Mouse (Mus musculus) bone marrow, adult 2 months (tissue): Measurements from ENCODE around the gene Rd3l. TPM values are rescaled to one million over a fixed set of nuclear protein-coding genes. Genes with fewer than 3 reads are reported as not detected.
"Not testable (repeated sequence)": the region's sequence is repeated elsewhere in the genome, so short reads cannot be mapped to it uniquely, and the experiment has no call there.

ENCODE experiments used
- H3K27ac ChIP-seq: fragments of 200-500 bp; 2 replicates; pipeline ENCODE4 v1.5.1; 2012; ENCODE audit warnings: low read depth, mild to moderate bottlenecking, control low read depth, inconsistent platforms, low read length; ENCODE audit not compliant: control insufficient read depth, poor library complexity, insufficient read depth
- H3K4me1 ChIP-seq: fragments of 200-500 bp; 2 replicates; pipeline ENCODE4 v1.6.1; 2011; ENCODE audit warnings: low read length; ENCODE audit not compliant: control insufficient read depth, insufficient read depth
- H3K4me3 ChIP-seq: fragments of 200-500 bp; replicated peaks from 2 replicates; pipeline ENCODE3; 2011; ENCODE audit warnings: mild to moderate bottlenecking, low read depth, low read length, control low read depth; ENCODE audit not compliant: control insufficient read depth
- CTCF ChIP-seq: fragments of 200-500 bp; IDR thresholded peaks from 2 replicates; pipeline ENCODE4 v1.5.1; 2011; ENCODE audit warnings: low read length, control low read depth; ENCODE audit not compliant: control insufficient read depth, insufficient read depth
- POLR2A ChIP-seq: fragments of 200-500 bp; IDR thresholded peaks from 2 replicates; pipeline ENCODE4 v1.6.1; 2011; ENCODE audit warnings: low read depth, mild to moderate bottlenecking, control low read depth, low read length, borderline replicate concordance; ENCODE audit not compliant: control insufficient read depth
- WGBS: fragments of 180-500 bp; shearing (Covaris S2); methylation state at CpG from one replicate; pipeline ENCODE4 v1.1.7; 2018; 5-methylcytosine and 5-hydroxymethylcytosine counted together
- polyA plus RNA-seq: library from polyadenylated mRNA; stranded (reverse); fragments of >200 nt; gene quantifications from 2 replicates; pipeline ENCODE4 v1.2.4, GENCODE M21; 2011; ENCODE audit warnings: low replicate concordance; ENCODE audit not compliant: missing spikeins, insufficient read depth, insufficient read length

Gene Rd3l
- polyA plus RNA-seq, 1 experiment = not detected

DNA sequence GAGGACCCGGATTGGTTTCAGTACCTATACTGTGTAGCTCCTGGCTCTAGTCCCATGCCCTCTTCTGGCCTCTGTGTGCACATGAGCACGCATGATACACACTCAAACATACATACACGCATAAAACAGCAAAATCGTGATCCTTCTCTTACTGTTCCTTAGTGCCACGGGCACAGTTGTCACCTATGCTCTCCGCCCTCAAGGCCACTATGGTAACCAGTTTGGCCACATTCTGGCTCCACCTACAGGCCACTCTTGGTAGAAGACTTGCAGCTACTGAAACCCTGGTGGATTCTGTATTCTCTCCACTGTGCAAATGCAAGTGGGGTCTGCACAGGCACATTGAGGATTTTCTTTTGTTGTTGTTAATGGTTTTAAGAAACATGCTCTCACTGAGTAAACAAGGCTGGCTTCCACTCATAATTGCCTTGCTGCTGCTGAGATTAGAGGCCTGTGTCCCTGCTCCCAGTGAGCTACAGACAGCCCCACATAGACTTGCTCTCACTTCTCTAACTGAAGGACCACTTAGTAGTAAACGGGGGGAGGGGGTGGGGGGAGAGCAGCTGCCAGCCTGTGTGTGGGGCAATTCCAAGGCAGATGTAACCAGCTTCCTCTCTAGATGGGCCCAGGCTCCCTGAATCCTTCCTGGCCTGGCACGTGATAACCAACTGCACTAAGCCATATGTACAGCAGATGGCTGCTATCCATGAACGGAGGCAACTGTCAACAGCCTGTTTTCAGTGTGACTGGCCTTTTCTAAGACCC lies 22.8 kb downstream of the Rd3l start:
- WGBS = 34% methylated on average over 9 of the region's 9 CpGs
- H3K27ac ChIP-seq = no peak overlapping the region
- TF ChIP-seq CTCF (peak; percentile 74), POLR2A (no peak)
- H3K4me1 ChIP-seq = no peaks in the 10 kb centered on the region; the same call in 1 of the 2 replicates
- H3K4me3 ChIP-seq = no peak overlapping the region

DNA sequence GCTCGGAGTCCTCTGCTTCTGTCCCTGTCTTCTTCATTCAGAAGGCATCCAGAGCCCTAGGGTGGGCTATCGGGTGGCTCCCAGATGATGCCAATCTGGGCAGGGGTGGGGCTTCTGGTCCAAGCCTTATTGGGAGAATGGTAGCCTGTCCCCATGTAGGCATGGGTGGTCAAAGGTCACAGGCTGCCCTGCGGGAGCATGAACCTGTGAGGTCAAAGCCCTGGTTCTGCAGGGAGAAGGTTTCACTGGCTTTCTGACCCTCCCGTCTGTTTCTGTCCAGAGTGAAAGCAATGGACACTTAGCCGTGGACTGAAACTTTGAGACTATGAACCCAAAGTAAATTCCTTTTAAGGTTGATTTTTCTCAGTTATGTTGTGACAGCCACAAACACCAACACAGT lies 24.9 kb downstream of the Rd3l start:
- no peak for TF ChIP-seq POLR2A
- no peak overlapping the region for H3K4me3 ChIP-seq
- H3K4me1 ChIP-seq = no peaks in the 10 kb centered on the region; the same call in 1 of the 2 replicates
- no peak overlapping the region for H3K27ac ChIP-seq
- 81% methylated on average over 5 of the region's 5 CpGs for WGBS

DNA sequence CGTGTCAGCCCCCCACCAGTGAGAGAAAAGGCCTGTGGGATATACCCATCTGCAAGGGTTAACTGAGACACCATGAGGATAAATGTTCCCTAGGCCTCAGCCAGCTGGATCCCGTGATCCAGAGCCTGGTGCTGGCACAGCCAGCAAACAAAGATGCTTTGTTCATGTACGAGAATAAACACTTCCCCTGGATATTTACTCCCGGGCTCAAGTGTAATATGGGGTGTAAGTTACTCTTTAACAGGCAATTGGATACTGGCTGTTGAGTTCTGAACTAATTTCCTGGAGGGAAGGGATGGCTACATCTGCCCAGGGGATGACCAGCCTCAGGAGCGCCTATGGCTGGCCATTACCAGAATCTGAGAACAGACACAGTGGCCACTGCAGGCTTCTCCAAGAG lies 29.4 kb downstream of the Rd3l start:
- TF ChIP-seq CTCF (no peak), POLR2A (no peak)
- WGBS = 71% methylated on average over 5 of the region's 5 CpGs

GRCm38 (mm10) chr12:111950486-111950885 lies 30.6 kb downstream of the Rd3l start:
- Histone ChIP-seq H3K27ac (no peak overlapping the region), H3K4me3 (no peak overlapping the region), H3K4me1 (peaks cover under 1% of the 10 kb centered on the region; the same call in 1 of the 2 replicates)
- TF ChIP-seq POLR2A (no peak), CTCF (no peak)
- 84% methylated on average over 5 of the region's 5 CpGs for WGBS

More for the DNA sequence above, 29.4 kb downstream of the Rd3l start:
- no peak overlapping the region for H3K27ac ChIP-seq
- H3K4me3 ChIP-seq = no peak overlapping the region
- no peaks in the 10 kb centered on the region for H3K4me1 ChIP-seq

- Histone ChIP-seq H3K27ac (peak overlapping the region; percentile 30; the same call in 1 of the 2 replicates), H3K4me3 (no peak overlapping the region)
- TF ChIP-seq POLR2A (no peak), CTCF (peak; percentile 95)
Measured at GRCm38 (mm10) chr12:111946716-111947115, 34.4 kb downstream of the Rd3l start.

GRCm38 (mm10) chr12:111945765-111946655 lies 35.1 kb downstream of the Rd3l start:
- H3K27ac ChIP-seq = peak overlapping the region; percentile 30
- not testable (repeated sequence) for H3K4me3 ChIP-seq, H3K4me1 ChIP-seq
- 7% methylated on average over 12 of the region's 15 CpGs for WGBS

More at GRCm38 (mm10) chr12:111946716-111947115, 34.4 kb downstream of the Rd3l start:
- WGBS = 2% methylated on average over 2 of the region's 2 CpGs
- peaks cover 5% of the 10 kb centered on the region; the same call in 1 of the 2 replicates for H3K4me1 ChIP-seq

GRCm38 (mm10) chr12:111945115-111945514 lies 36.0 kb downstream of the Rd3l start:
- TF ChIP-seq POLR2A = no peak
- TF ChIP-seq CTCF = no peak
- 5% methylated on average over 8 of the region's 8 CpGs for WGBS
- H3K27ac ChIP-seq = peak overlapping the region; percentile 27
- H3K4me1 ChIP-seq = peaks cover 5% of the 10 kb centered on the region; the same call in 1 of the 2 replicates
- no peak overlapping the region for H3K4me3 ChIP-seq

DNA sequence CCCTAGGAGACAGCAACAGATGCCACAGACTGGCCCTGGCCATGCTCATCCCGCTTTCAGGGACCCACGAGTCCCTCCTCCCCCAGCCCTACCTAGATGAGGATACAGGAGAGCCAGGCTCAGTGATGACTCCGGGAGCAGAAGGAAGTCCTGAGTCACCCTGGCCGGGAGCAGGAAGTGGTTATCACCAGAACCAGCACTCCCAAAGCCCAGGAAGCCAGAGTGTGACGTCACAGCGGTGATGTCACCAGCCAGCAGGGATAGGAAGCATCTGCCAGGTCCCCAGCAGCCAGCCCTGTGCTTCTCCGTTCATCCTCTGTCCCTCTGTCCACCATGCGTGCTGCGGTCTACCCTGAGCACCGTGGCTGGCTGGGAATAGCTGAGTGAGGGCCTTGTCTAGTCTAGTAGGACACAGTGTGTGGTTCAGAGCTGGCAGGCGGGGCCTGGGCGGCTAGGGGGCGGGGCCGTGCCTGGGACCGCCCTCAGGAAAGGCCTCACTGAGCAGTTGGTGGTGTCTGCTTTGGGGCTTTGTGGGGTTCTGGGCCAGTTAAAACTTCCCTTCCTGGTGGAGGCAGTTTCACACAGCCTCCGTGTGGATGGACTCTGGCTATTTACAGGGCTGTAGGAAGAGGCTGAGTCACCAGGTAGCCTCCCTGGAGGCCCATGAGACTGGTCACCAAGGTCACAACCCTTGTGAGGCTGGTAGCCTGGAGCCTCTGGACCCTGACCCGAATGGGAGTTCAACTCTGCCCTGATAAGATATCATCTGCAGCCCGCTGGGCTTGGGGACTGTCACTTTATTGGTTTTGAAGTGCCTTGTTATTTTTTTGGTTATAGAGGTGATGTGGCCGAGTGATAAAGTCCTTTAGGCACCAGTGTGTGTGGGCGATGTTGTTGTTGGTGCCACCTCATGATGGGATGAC lies 36.8 kb downstream of the Rd3l start:
- WGBS = 5% methylated on average over 17 of the region's 20 CpGs
- H3K4me1 ChIP-seq, H3K4me3 ChIP-seq: not testable (repeated sequence)
- peak overlapping the region; percentile 61 for H3K27ac ChIP-seq
